8 mouse cellular contexts compared by ENCODE assay signal in the genomic region with DNA sequence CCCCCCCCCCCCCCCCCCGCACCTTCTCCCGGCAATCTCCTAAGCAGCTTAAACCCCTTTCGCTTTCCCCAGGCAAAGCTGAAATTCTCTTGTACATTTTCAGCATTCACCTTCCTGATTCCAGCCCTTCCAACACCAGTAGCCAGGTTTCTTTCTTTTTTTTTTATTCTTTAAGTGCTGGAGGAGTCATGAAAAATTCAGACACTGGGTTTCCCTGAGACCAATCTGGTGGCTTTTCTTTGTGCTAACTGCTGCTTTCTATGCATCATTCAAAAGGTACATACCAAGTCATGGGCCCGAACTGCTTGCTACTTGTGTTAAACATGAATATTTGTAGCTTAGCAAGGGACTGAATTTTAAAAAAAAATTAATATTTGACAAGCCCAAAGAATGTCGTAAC.
DNase-seq lines count a peak whose midpoint lies in the region; ATAC-seq and TF ChIP-seq lines count a peak whose summit lies in the region.
"Had no signal": no experiment of that assay in that cellular context is flagged by ENCODE, and none has a peak within 500 bp of the region (broad histone marks: within the 10 kb centered on the region; RNA-seq: fewer than 3 reads in every experiment).

No protein-coding gene starts in this region.

- ATAC-seq in liver, postnatal 0 days = no peak
- ATAC-seq in liver, embryonic 11.5 days (replicated peaks; ENCODE audit: low FRiP score) = no peak
- ATAC-seq in embryonic facial prominence, embryonic 15.5 days (ENCODE audit: insufficient number of reproducible peaks, low FRiP score, low TSS enrichment, low read depth) = no peak
- ATAC-seq in hindbrain, embryonic 13.5 days (ENCODE audit: low FRiP score) = no peak
- ATAC-seq in midbrain, embryonic 11.5 days (ENCODE audit: low FRiP score) = no peak

- TF ChIP-seq CTCF in liver, postnatal 0 days (IDR thresholded peaks at IDR 0.05; ENCODE audit: low read depth) = no peak

- no peaks in the 10 kb centered on the region for H3K36me3 ChIP-seq in liver, postnatal 0 days (replicated peaks; ENCODE audit: insufficient read depth, low read length)
- H3K36me3 ChIP-seq in liver, embryonic 11.5 days (ENCODE audit: control insufficient read depth, insufficient read depth, low read length) = no peaks in the 10 kb centered on the region
- H3K36me3 ChIP-seq in embryonic facial prominence, embryonic 15.5 days = no peaks in the 10 kb centered on the region
- H3K36me3 ChIP-seq in hindbrain, embryonic 13.5 days = no peaks in the 10 kb centered on the region
- H3K36me3 ChIP-seq in midbrain, embryonic 11.5 days (ENCODE audit: control insufficient read depth, insufficient read depth, low read length) = no peaks in the 10 kb centered on the region

- no peaks in the 10 kb centered on the region for H3K27me3 ChIP-seq in liver, postnatal 0 days (ENCODE audit: insufficient read depth, low read length)
- no peaks in the 10 kb centered on the region for H3K27me3 ChIP-seq in liver, embryonic 11.5 days (replicated peaks; ENCODE audit: control insufficient read depth, insufficient read depth, low read length)
- no peaks in the 10 kb centered on the region for H3K27me3 ChIP-seq in embryonic facial prominence, embryonic 15.5 days
- no peaks in the 10 kb centered on the region for H3K27me3 ChIP-seq in hindbrain, embryonic 13.5 days
- no peaks in the 10 kb centered on the region for H3K27me3 ChIP-seq in midbrain, embryonic 11.5 days (ENCODE audit: control insufficient read depth, insufficient read depth, low read length)

- H3K4me2 ChIP-seq in liver, postnatal 0 days (ENCODE audit: low read depth, low read length) = peak overlapping the region; percentile 29; the same call in 1 of the 2 replicates
- H3K4me2 ChIP-seq in liver, embryonic 11.5 days = no peak overlapping the region; the same call in 1 of the 2 replicates
- H3K4me2 ChIP-seq in embryonic facial prominence, embryonic 15.5 days (replicated peaks) = peak overlapping the region; percentile 47
- peak overlapping the region; percentile 25 for H3K4me2 ChIP-seq in hindbrain, embryonic 13.5 days
- H3K4me2 ChIP-seq in midbrain, embryonic 11.5 days = peak overlapping the region; percentile 37

- WGBS in liver, postnatal 0 days (ENCODE audit: insufficient replicate concordance) = 56% methylated on average over 5 of the region's 5 CpGs
- WGBS in liver, embryonic 11.5 days = 54% methylated on average over 5 of the region's 5 CpGs
- 51% methylated on average over 5 of the region's 5 CpGs for WGBS in embryonic facial prominence, embryonic 15.5 days
- WGBS in hindbrain, embryonic 13.5 days = 73% methylated on average over 5 of the region's 5 CpGs
- 34% methylated on average over 5 of the region's 5 CpGs for WGBS in midbrain, embryonic 11.5 days

- H3K27ac ChIP-seq in liver, postnatal 0 days (ENCODE audit: low read depth) = no peak overlapping the region
- no peak overlapping the region for H3K27ac ChIP-seq in liver, embryonic 11.5 days (ENCODE audit: low read depth, low read length)
- H3K27ac ChIP-seq in embryonic facial prominence, embryonic 15.5 days (replicated peaks) = no peak overlapping the region
- H3K27ac ChIP-seq in hindbrain, embryonic 13.5 days = no peak overlapping the region
- H3K27ac ChIP-seq in midbrain, embryonic 11.5 days (ENCODE audit: low read depth, low read length) = no peak overlapping the region

- H3K4me3 ChIP-seq in liver, postnatal 0 days (ENCODE audit: low read depth, low read length) = no peak overlapping the region
- H3K4me3 ChIP-seq in liver, embryonic 11.5 days (ENCODE audit: low read depth, low read length) = no peak overlapping the region
- peak overlapping the region; percentile 25 for H3K4me3 ChIP-seq in embryonic facial prominence, embryonic 15.5 days (replicated peaks)
- no peak overlapping the region for H3K4me3 ChIP-seq in hindbrain, embryonic 13.5 days
- peak overlapping the region; percentile 6; the same call in 1 of the 2 replicates for H3K4me3 ChIP-seq in midbrain, embryonic 11.5 days (ENCODE audit: low read depth, low read length)

- TF ChIP-seq EP300 in liver, postnatal 0 days (IDR thresholded peaks at IDR 0.05; ENCODE audit: low read depth) = no peak

- H3K4me1 ChIP-seq in liver, postnatal 0 days (ENCODE audit: insufficient read depth) = no peaks in the 10 kb centered on the region
- H3K4me1 ChIP-seq in liver, embryonic 11.5 days (replicated peaks; ENCODE audit: control insufficient read depth, insufficient read depth, low read length) = no peaks in the 10 kb centered on the region
- H3K4me1 ChIP-seq in embryonic facial prominence, embryonic 15.5 days = no peaks in the 10 kb centered on the region
- H3K4me1 ChIP-seq in hindbrain, embryonic 13.5 days (replicated peaks) = peaks cover 12% of the 10 kb centered on the region; the same call in 1 of the 2 replicates
- H3K4me1 ChIP-seq in midbrain, embryonic 11.5 days (ENCODE audit: control insufficient read depth, insufficient read depth, low read length) = peaks cover 5% of the 10 kb centered on the region; the same call in 1 of the 2 replicates

- no peaks in the 10 kb centered on the region for H3K9me3 ChIP-seq in liver, postnatal 0 days (ENCODE audit: low read length)
- H3K9me3 ChIP-seq in liver, embryonic 11.5 days (ENCODE audit: control insufficient read depth, low read length) = no peaks in the 10 kb centered on the region
- no peaks in the 10 kb centered on the region for H3K9me3 ChIP-seq in embryonic facial prominence, embryonic 15.5 days (replicated peaks)
- no peaks in the 10 kb centered on the region for H3K9me3 ChIP-seq in hindbrain, embryonic 13.5 days
- H3K9me3 ChIP-seq in midbrain, embryonic 11.5 days (ENCODE audit: control insufficient read depth, low read length) = no peaks in the 10 kb centered on the region

- no peak for DNase-seq in liver, postnatal 0 days
- no peak for DNase-seq in liver, embryonic 11.5 days (ENCODE audit: low spot score)
- peak; percentile 86 for DNase-seq in midbrain, embryonic 11.5 days (ENCODE audit: low spot score, missing footprints)
- no peak for DNase-seq in adrenal gland, postnatal 4 days (ENCODE audit: low spot score in 2 of 2)
- no peak for DNase-seq in right cerebral cortex, adult 18-20 months
- DNase-seq: left cerebral cortex, postnatal 4 days had no signal

- H3K9ac ChIP-seq in liver, postnatal 0 days (replicated peaks) = no peak overlapping the region
- H3K9ac ChIP-seq in liver, embryonic 11.5 days (ENCODE audit: low read depth, low read length) = no peak overlapping the region
- H3K9ac ChIP-seq in embryonic facial prominence, embryonic 15.5 days = no peak overlapping the region
- no peak overlapping the region for H3K9ac ChIP-seq in hindbrain, embryonic 13.5 days
- 0 out of 2 replicates have a peak overlapping the region, but pooled peaks have one; percentile 22 for H3K9ac ChIP-seq in midbrain, embryonic 11.5 days (ENCODE audit: low read length)

Comparison
In these comparisons a context has a peak if more than half of its experiments do, and no peak if none do; other contexts are left out.
1. H3K4me3 ChIP-seq: peak in embryonic facial prominence, embryonic 15.5 days (single experiment) and midbrain, embryonic 11.5 days (single experiment); none in liver, postnatal 0 days (single experiment), liver, embryonic 11.5 days (single experiment) and hindbrain, embryonic 13.5 days (single experiment).